Comparison of ENCODE assay signal across 8 mouse cellular contexts in the genomic region with DNA sequence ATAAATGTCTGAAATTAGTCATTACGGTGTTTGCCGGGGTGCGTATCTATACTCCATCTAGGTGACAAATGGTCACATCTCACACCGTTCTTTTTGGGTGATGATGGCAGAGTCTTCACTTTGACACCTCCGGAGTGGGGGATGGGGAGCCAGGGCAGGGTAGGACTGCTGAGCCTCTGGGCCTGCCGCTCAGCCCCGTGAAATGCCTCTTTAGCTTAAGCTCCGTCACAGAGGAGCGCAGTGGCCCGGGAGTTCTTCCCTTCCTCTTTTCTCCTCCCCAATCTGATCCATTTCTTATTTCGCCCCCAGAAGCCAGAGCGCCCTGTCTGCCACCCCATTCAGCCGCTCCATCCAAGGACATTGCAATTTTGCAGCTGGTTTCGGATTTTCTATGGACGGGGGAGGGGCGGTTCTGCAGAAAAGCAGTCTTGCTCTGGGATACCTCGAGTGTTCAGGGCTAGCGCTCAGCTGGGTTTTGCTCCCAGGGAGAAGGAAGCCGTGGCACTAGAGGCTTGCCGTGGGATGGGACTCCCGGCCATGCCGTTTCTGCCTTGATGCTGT. TPM values are rescaled to one million over a fixed set of nuclear protein-coding genes. Genes with fewer than 3 reads are reported as not detected.
DNase-seq lines count a peak whose midpoint lies in the region; ATAC-seq and TF ChIP-seq lines count a peak whose summit lies in the region.

No protein-coding gene starts in this region.

- H3K27ac ChIP-seq in gastrocnemius, adult 2 months, result no peak overlapping the region
- no peak overlapping the region for H3K27ac ChIP-seq in lung, embryonic 16.5 days (ENCODE audit: low read length)
- peak overlapping the region; percentile 66 for H3K27ac ChIP-seq in hindbrain, embryonic 14.5 days
- H3K27ac ChIP-seq in neural tube, embryonic 15.5 days (replicated peaks), result no peak overlapping the region

- WGBS in lung, embryonic 16.5 days, result 17% methylated on average over 22 of the region's 22 CpGs
- 9% methylated on average over 22 of the region's 22 CpGs for whole genome bisulfite sequencing in hindbrain, embryonic 14.5 days
- WGBS in neural tube, embryonic 15.5 days, result 10% methylated on average over 22 of the region's 22 CpGs

- no peaks in the 10 kb centered on the region for H3K4me1 ChIP-seq in lung, embryonic 16.5 days (replicated peaks; ENCODE audit: control insufficient read depth, insufficient read depth, low read length)
- H3K4me1 ChIP-seq in hindbrain, embryonic 14.5 days (replicated peaks; ENCODE audit: control insufficient read depth, insufficient read depth, low read length), result peaks cover 59% of the 10 kb centered on the region
- H3K4me1 ChIP-seq in neural tube, embryonic 15.5 days, result peaks cover 57% of the 10 kb centered on the region

- no peaks in the 10 kb centered on the region for H3K9me3 ChIP-seq in lung, embryonic 16.5 days (ENCODE audit: control insufficient read depth, low read length)
- no peaks in the 10 kb centered on the region for H3K9me3 ChIP-seq in hindbrain, embryonic 14.5 days (ENCODE audit: control insufficient read depth, low read length)
- no peaks in the 10 kb centered on the region for H3K9me3 ChIP-seq in neural tube, embryonic 15.5 days (replicated peaks)

- no peaks in the 10 kb centered on the region for H3K36me3 ChIP-seq in lung, embryonic 16.5 days (ENCODE audit: control insufficient read depth, insufficient read depth, low read length)
- no peaks in the 10 kb centered on the region for H3K36me3 ChIP-seq in hindbrain, embryonic 14.5 days (replicated peaks; ENCODE audit: control insufficient read depth, insufficient read depth)
- no peaks in the 10 kb centered on the region for H3K36me3 ChIP-seq in neural tube, embryonic 15.5 days

- H3K4me2 ChIP-seq in lung, embryonic 16.5 days (ENCODE audit: low read depth, low read length), result peak overlapping the region; percentile 34; the same call in 1 of the 2 replicates
- H3K4me2 ChIP-seq in hindbrain, embryonic 14.5 days (replicated peaks), result peak overlapping the region; percentile 30
- peak overlapping the region; percentile 32 for H3K4me2 ChIP-seq in neural tube, embryonic 15.5 days

- 0 out of 2 replicates have a peak, but pooled peaks have one; percentile 16 for ATAC-seq in lung, embryonic 16.5 days (ENCODE audit: low read depth)
- ATAC-seq in hindbrain, embryonic 14.5 days (ENCODE audit: low FRiP score), result no peak
- ATAC-seq in neural tube, embryonic 15.5 days (ENCODE audit: low FRiP score), result no peak

- H3K27me3 ChIP-seq in lung, embryonic 16.5 days (ENCODE audit: control insufficient read depth, insufficient read depth, low read depth, low read length), result peaks cover 24% of the 10 kb centered on the region
- H3K27me3 ChIP-seq in hindbrain, embryonic 14.5 days (ENCODE audit: control insufficient read depth, insufficient read depth, low read length), result no peaks in the 10 kb centered on the region
- no peaks in the 10 kb centered on the region for H3K27me3 ChIP-seq in neural tube, embryonic 15.5 days (replicated peaks)

- no peak for DNase-seq in gastrocnemius, adult 2 months
- DNase-seq in gastrocnemius, postnatal 25 days, result no peak
- DNase-seq in lung, adult 18-20 months, result no peak
- no peak for DNase-seq in hindbrain, embryonic 14.5 days (ENCODE audit: low spot score)
- no peak for DNase-seq in urinary bladder, postnatal 25 days (ENCODE audit: low spot score)
- no peak for DNase-seq in thymus, postnatal 0 days (ENCODE audit: low spot score)

- intact Hi-C loops in gastrocnemius, adult 2 months (cut with DNase I), result no loop called here

- no peak for TF ChIP-seq CTCF in gastrocnemius, adult 2 months (IDR thresholded peaks at IDR 0.05)

- H3K4me3 ChIP-seq in gastrocnemius, adult 2 months, result 0 out of 2 replicates have a peak overlapping the region, but pooled peaks have one; percentile 5
- no peak overlapping the region for H3K4me3 ChIP-seq in lung, embryonic 16.5 days (ENCODE audit: low read length)
- no peak overlapping the region for H3K4me3 ChIP-seq in hindbrain, embryonic 14.5 days (replicated peaks; ENCODE audit: low read length)
- H3K4me3 ChIP-seq in neural tube, embryonic 15.5 days (replicated peaks), result no peak overlapping the region

- H3K9ac ChIP-seq in lung, embryonic 16.5 days (ENCODE audit: low read length), result no peak overlapping the region
- H3K9ac ChIP-seq in hindbrain, embryonic 14.5 days, result peak overlapping the region; percentile 39
- no peak overlapping the region for H3K9ac ChIP-seq in neural tube, embryonic 15.5 days (replicated peaks)

RNA-seq across cellular contexts. Expression of gene Gm11733, which starts 43.2 kb away (rescaled TPM):
- not detected for total RNA-seq in gastrocnemius, adult 2 months (2021)
- not detected for total RNA-seq in gastrocnemius, postnatal 25 days (2021)
- polyA plus RNA-seq in lung, embryonic 16.5 days (2015; fragmentation: Nextera tagmentation; extraction: Ambion mirVana), result not detected in 2 replicates
- polyA plus RNA-seq in hindbrain, embryonic 14.5 days (2014; fragmentation: Nextera tagmentation; extraction: Ambion mirVana), result not detected in 2 replicates
- 0.09 TPM in 1 of 2 replicates, not detected in the other for polyA plus RNA-seq in neural tube, embryonic 15.5 days (2015; fragmentation: Nextera tagmentation; extraction: Ambion mirVana)
- not detected in 2 replicates for polyA plus RNA-seq in thymus, postnatal 0 days (2015; fragmentation: Nextera tagmentation; extraction: Ambion mirVana)
